In the genomic region with DNA sequence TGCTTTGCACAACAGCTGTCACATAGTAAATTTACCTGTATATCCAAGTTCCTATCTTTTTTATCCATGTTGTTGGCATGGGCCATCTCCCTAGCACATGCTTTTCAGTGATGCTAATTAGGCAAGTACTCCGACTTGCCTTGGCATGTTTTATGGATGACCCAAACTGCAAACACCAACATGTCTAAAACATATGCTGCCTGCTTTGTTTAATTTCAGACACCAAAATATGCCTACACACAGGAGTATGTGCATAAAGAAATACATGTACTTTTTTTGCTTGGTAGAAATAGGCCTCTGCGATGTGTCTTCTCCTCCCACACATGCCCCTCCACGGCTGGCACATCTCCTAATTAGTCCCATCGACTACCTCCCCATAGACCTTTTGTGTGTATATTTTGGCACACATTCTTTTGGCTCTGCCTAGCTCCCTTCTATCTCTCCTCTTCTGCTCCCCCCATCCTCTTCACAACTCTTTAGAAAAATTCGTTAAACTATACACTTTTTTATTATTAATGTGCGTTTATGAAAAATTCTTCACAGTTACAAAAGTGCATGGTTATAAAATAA, we compare ENCODE assay signal across 15 mouse cellular contexts. TPM values are rescaled to one million over a fixed set of nuclear protein-coding genes. Genes with fewer than 3 reads are reported as not detected.
"Had no signal": no experiment of that assay in that cellular context is flagged by ENCODE, and none has a peak within 500 bp of the region (broad histone marks: within the 10 kb centered on the region; RNA-seq: fewer than 3 reads in every experiment).

No protein-coding gene starts in this region.

- H3K4me2 ChIP-seq: liver, embryonic 13.5 days; midbrain, embryonic 12.5 days; midbrain, embryonic 15.5 days; neural tube, embryonic 12.5 days; neural tube, embryonic 15.5 days; stomach, embryonic 15.5 days had no signal

- ATAC-seq: midbrain, embryonic 15.5 days had no signal

- H3K4me1 ChIP-seq: liver, embryonic 13.5 days; midbrain, embryonic 12.5 days; midbrain, embryonic 15.5 days; neural tube, embryonic 12.5 days; neural tube, embryonic 15.5 days; stomach, embryonic 15.5 days had no signal

- H3K36me3 ChIP-seq: liver, embryonic 13.5 days; midbrain, embryonic 12.5 days; neural tube, embryonic 12.5 days; stomach, embryonic 15.5 days had no signal

- H3K9ac ChIP-seq: liver, embryonic 13.5 days; midbrain, embryonic 12.5 days; midbrain, embryonic 15.5 days; neural tube, embryonic 12.5 days; neural tube, embryonic 15.5 days; stomach, embryonic 15.5 days had no signal

- H3K4me3 ChIP-seq: liver, embryonic 13.5 days; midbrain, embryonic 12.5 days; midbrain, embryonic 15.5 days; neural tube, embryonic 12.5 days; neural tube, embryonic 15.5 days; stomach, embryonic 15.5 days had no signal

- H3K9me3 ChIP-seq: liver, embryonic 13.5 days; midbrain, embryonic 12.5 days; midbrain, embryonic 15.5 days; neural tube, embryonic 12.5 days; neural tube, embryonic 15.5 days; stomach, embryonic 15.5 days had no signal

- H3K27me3 ChIP-seq: liver, embryonic 13.5 days; midbrain, embryonic 12.5 days; midbrain, embryonic 15.5 days; neural tube, embryonic 12.5 days; neural tube, embryonic 15.5 days; stomach, embryonic 15.5 days had no signal

- DNase-seq: kidney, postnatal 14 days; kidney, postnatal 4 days; liver, embryonic 13.5 days; lung, adult 2 months; right cerebral cortex, adult 18-20 months; right cerebral cortex, postnatal 25 days; spleen, adult 18-20 months; thymus, postnatal 25 days had no signal

- H3K27ac ChIP-seq: liver, embryonic 13.5 days; macrophage; midbrain, embryonic 12.5 days; midbrain, embryonic 15.5 days; neural tube, embryonic 12.5 days; neural tube, embryonic 15.5 days; stomach, embryonic 15.5 days had no signal

RNA-seq across cellular contexts. Expression of a gene that starts 9.3 kb away (rescaled TPM):
- polyA plus RNA-seq: liver, adult 2 months; macrophage had no signal

RNA-seq across cellular contexts. Expression of a gene that starts 51.6 kb away (rescaled TPM):
- polyA plus RNA-seq: macrophage had no signal
